Mouse (Mus musculus) midbrain, embryonic 12.5 days (tissue): ENCODE data around the gene C1qbp. TPM values are rescaled to one million over a fixed set of nuclear protein-coding genes. Genes with fewer than 3 reads are reported as not detected.
A peak's percentile ranks its signal among the peaks of the same experiment; 100 is the strongest.

ENCODE experiments used
- ATAC-seq: fragments of 200-750 bp; cut with Nextera tagmentation; 2 replicates; pipeline ENCODE4 v1.8.0; 2017; ENCODE audit warnings: low read depth, moderate TSS enrichment, moderate library complexity; ENCODE audit not compliant: low FRiP score
- H3K27ac ChIP-seq: fragments of 300-500 bp; sonication (generic); replicated peaks from 2 replicates; pipeline ENCODE4 v1.5.1; 2016; ENCODE audit warnings: mild to moderate bottlenecking
- H3K27me3 ChIP-seq: fragments of 300-500 bp; sonication (generic); 2 replicates; pipeline ENCODE4 v1.6.1; 2016; ENCODE audit warnings: mild to moderate bottlenecking
- H3K36me3 ChIP-seq: fragments of 300-500 bp; sonication (generic); 2 replicates; pipeline ENCODE4 v1.6.1; 2016
- H3K4me1 ChIP-seq: fragments of 300-500 bp; sonication (generic); 2 replicates; pipeline ENCODE4 v1.6.1; 2016
- H3K4me2 ChIP-seq: fragments of 300-500 bp; sonication (generic); replicated peaks from 2 replicates; pipeline ENCODE4 v1.6.1; 2016; ENCODE audit warnings: mild to moderate bottlenecking, moderate library complexity
- H3K4me3 ChIP-seq: fragments of 300-500 bp; sonication (generic); 2 replicates; pipeline ENCODE4 v1.5.1; 2016; ENCODE audit warnings: mild to moderate bottlenecking
- H3K9ac ChIP-seq: fragments of 300-500 bp; sonication (generic); replicated peaks from 2 replicates; pipeline ENCODE4 v1.6.1; 2016; ENCODE audit warnings: mild to moderate bottlenecking, moderate library complexity
- H3K9me3 ChIP-seq: fragments of 300-500 bp; sonication (generic); 2 replicates; pipeline ENCODE4 v1.6.1; 2016; ENCODE audit warnings: mild to moderate bottlenecking
- WGBS: fragments of 180-500 bp; shearing (Covaris S2); methylation state at CpG from one replicate; pipeline ENCODE4 v1.1.7; 2016; 5-methylcytosine and 5-hydroxymethylcytosine counted together
- polyA plus RNA-seq: library from polyadenylated mRNA; unstranded; fragments of >200 nt; fragmentation: Nextera tagmentation; extraction: Ambion mirVana; gene quantifications from 2 replicates; pipeline ENCODE4 v1.2.1, GENCODE M21; 2016

The C1qbp gene
- polyA plus RNA-seq, 1 experiment from 2014 or later, result 224 TPM

GRCm38 (mm10) chr11:70970560-70971540 is 12.0 kb downstream of the C1qbp start:
- Histone ChIP-seq H3K4me2 (peak overlapping the region; percentile 80), H3K9ac (peak overlapping the region; percentile 67), H3K4me1 (peaks cover 15% of the 10 kb centered on the region), H3K36me3 (peaks cover 35% of the 10 kb centered on the region), H3K27me3 (no peaks in the 10 kb centered on the region), H3K4me3 (peak overlapping the region; percentile 74), H3K9me3 (no peaks in the 10 kb centered on the region), H3K27ac (peak overlapping the region; percentile 85)
- peak; percentile 39 for ATAC-seq
- 17% methylated on average over 24 of the region's 24 CpGs for WGBS

GRCm38 (mm10) chr11:70969821-70970559 is 12.8 kb downstream of the C1qbp start, which contains the start of the genes Nup88 and Rpain:
Gene Nup88 (minus strand): TSS chr11:70969973.
Gene Rpain (plus strand): TSS chr11:70970213.
- ATAC-seq, result peak; percentile 97
- peak within 1 kb of the TSS; percentile 80 for H3K4me2 ChIP-seq
- no peaks in the 10 kb centered on the region for H3K27me3 ChIP-seq
- peak within 1 kb of the TSS; percentile 74 for H3K4me3 ChIP-seq
- H3K4me1 ChIP-seq, result peaks cover 15% of the 10 kb centered on the region
- H3K27ac ChIP-seq, result peak within 1 kb of the TSS; percentile 85
- no peaks in the 10 kb centered on the region for H3K9me3 ChIP-seq
- H3K36me3 ChIP-seq, result peaks cover 35% of the 10 kb centered on the region
- WGBS, result under 1% methylated on average over 43 of the region's 43 CpGs
- H3K9ac ChIP-seq, result peak within 1 kb of the TSS; percentile 87

- peak; percentile 13 for ATAC-seq
- Histone ChIP-seq H3K9ac (peak overlapping the region; percentile 87), H3K36me3 (peaks cover 35% of the 10 kb centered on the region), H3K4me1 (peaks cover 15% of the 10 kb centered on the region), H3K4me3 (peak overlapping the region; percentile 74), H3K9me3 (no peaks in the 10 kb centered on the region), H3K4me2 (peak overlapping the region; percentile 80), H3K27me3 (no peaks in the 10 kb centered on the region), H3K27ac (peak overlapping the region; percentile 85)
- under 1% methylated on average over 25 of the region's 25 CpGs for WGBS
These were observed 13.5 kb downstream of the C1qbp start for GRCm38 (mm10) chr11:70969271-70969794.

GRCm38 (mm10) chr11:70964222-70964907 is 18.5 kb downstream of the C1qbp start:
- Histone ChIP-seq H3K9me3 (no peaks in the 10 kb centered on the region), H3K4me1 (peaks cover 10% of the 10 kb centered on the region), H3K4me2 (no peak overlapping the region)

GRCm38 (mm10) chr11:70960786-70961554 is 21.9 kb downstream of the C1qbp start:
- Histone ChIP-seq H3K27me3 (no peaks in the 10 kb centered on the region), H3K36me3 (peaks cover 91% of the 10 kb centered on the region), H3K9ac (no peak overlapping the region), H3K4me1 (no peaks in the 10 kb centered on the region), H3K9me3 (no peaks in the 10 kb centered on the region), H3K27ac (no peak overlapping the region), H3K4me3 (no peak overlapping the region), H3K4me2 (no peak overlapping the region)
- WGBS, result 90% methylated on average over 5 of the region's 5 CpGs
- ATAC-seq, result no peak

More at GRCm38 (mm10) chr11:70964222-70964907, 18.5 kb downstream of the C1qbp start:
- Histone ChIP-seq H3K27me3 (no peaks in the 10 kb centered on the region), H3K4me3 (no peak overlapping the region), H3K27ac (no peak overlapping the region), H3K9ac (no peak overlapping the region), H3K36me3 (peaks cover 68% of the 10 kb centered on the region)
- whole genome bisulfite sequencing, result 79% methylated on average over 4 of the region's 4 CpGs
- ATAC-seq, result no peak

- Histone ChIP-seq H3K9ac (no peak overlapping the region), H3K27me3 (no peaks in the 10 kb centered on the region), H3K4me2 (no peak overlapping the region), H3K4me3 (no peak overlapping the region), H3K36me3 (peaks cover 91% of the 10 kb centered on the region), H3K4me1 (no peaks in the 10 kb centered on the region), H3K27ac (no peak overlapping the region), H3K9me3 (no peaks in the 10 kb centered on the region)
- no peak for ATAC-seq
- 91% methylated on average over 4 of the region's 4 CpGs for WGBS
These were observed 28.1 kb downstream of the C1qbp start for GRCm38 (mm10) chr11:70954711-70955110.

GRCm38 (mm10) chr11:70944935-70945817 is 37.6 kb downstream of the C1qbp start:
- no peaks in the 10 kb centered on the region for H3K9me3 ChIP-seq
- no peaks in the 10 kb centered on the region for H3K27me3 ChIP-seq
- H3K9ac ChIP-seq, result no peak overlapping the region
- H3K4me2 ChIP-seq, result no peak overlapping the region
- H3K4me1 ChIP-seq, result no peaks in the 10 kb centered on the region
- no peak for ATAC-seq
- WGBS, result 93% methylated on average over 4 of the region's 4 CpGs
- peaks cover 91% of the 10 kb centered on the region for H3K36me3 ChIP-seq
- H3K4me3 ChIP-seq, result no peak overlapping the region
- no peak overlapping the region for H3K27ac ChIP-seq

- Histone ChIP-seq H3K27me3 (no peaks in the 10 kb centered on the region), H3K27ac (no peak overlapping the region), H3K9me3 (no peaks in the 10 kb centered on the region), H3K4me2 (no peak overlapping the region), H3K9ac (no peak overlapping the region), H3K4me3 (no peak overlapping the region), H3K36me3 (peaks cover 85% of the 10 kb centered on the region), H3K4me1 (no peaks in the 10 kb centered on the region)
- ATAC-seq, result no peak
- WGBS, result 97% methylated on average over 7 of the region's 7 CpGs
These were observed 39.2 kb downstream of the C1qbp start for GRCm38 (mm10) chr11:70943651-70944050.

- H3K4me1 ChIP-seq, result no peaks in the 10 kb centered on the region
- ATAC-seq, result no peak
- H3K36me3 ChIP-seq, result peaks cover 84% of the 10 kb centered on the region
- WGBS, result 76% methylated on average over 1 of the region's 1 CpGs
- no peaks in the 10 kb centered on the region for H3K9me3 ChIP-seq
- no peak overlapping the region for H3K4me2 ChIP-seq
- H3K9ac ChIP-seq, result no peak overlapping the region
- H3K27ac ChIP-seq, result no peak overlapping the region
- no peak overlapping the region for H3K4me3 ChIP-seq
- no peaks in the 10 kb centered on the region for H3K27me3 ChIP-seq
These were observed 40.2 kb downstream of the C1qbp start for GRCm38 (mm10) chr11:70942596-70942995.

GRCm38 (mm10) chr11:70935316-70935715 is 47.5 kb downstream of the C1qbp start:
- no peak for ATAC-seq
- Histone ChIP-seq H3K4me1 (no peaks in the 10 kb centered on the region), H3K9ac (no peak overlapping the region), H3K4me3 (no peak overlapping the region), H3K27me3 (no peaks in the 10 kb centered on the region), H3K27ac (no peak overlapping the region), H3K36me3 (peaks cover 69% of the 10 kb centered on the region), H3K9me3 (no peaks in the 10 kb centered on the region), H3K4me2 (no peak overlapping the region)
- WGBS, result 95% methylated on average over 7 of the region's 7 CpGs
